Mouse (Mus musculus) forebrain, postnatal 0 days (tissue): ENCODE data around the gene Mrpl54. TPM values are rescaled to one million over a fixed set of nuclear protein-coding genes. Genes with fewer than 3 reads are reported as not detected.

ENCODE experiments used
- ATAC-seq: fragments of 200-750 bp; cut with Nextera tagmentation; 2 replicates; pipeline ENCODE4 v1.8.0; 2017; ENCODE audit warnings: mild to moderate bottlenecking, moderate library complexity
- DNase-seq: peaks from one replicate; pipeline ENCODE4 v3.0.0-alpha.2; 2015
- H3K27ac ChIP-seq: fragments of 300-500 bp; sonication (generic); 2 replicates; pipeline ENCODE4 v1.5.1; 2014; ENCODE audit warnings: low read depth, mild to moderate bottlenecking, antibody characterized with exemption, low read length, moderate library complexity, mixed read lengths
- H3K27me3 ChIP-seq: fragments of 300-500 bp; sonication (generic); 2 replicates; pipeline ENCODE4 v1.6.1; 2014; ENCODE audit warnings: mild to moderate bottlenecking, low read length, mixed read lengths; ENCODE audit not compliant: insufficient read depth
- H3K36me3 ChIP-seq: fragments of 300-500 bp; sonication (generic); 2 replicates; pipeline ENCODE4 v1.6.1; 2014; ENCODE audit warnings: mild to moderate bottlenecking, moderate library complexity; ENCODE audit not compliant: insufficient read depth
- H3K4me1 ChIP-seq: fragments of 300-500 bp; sonication (generic); 2 replicates; pipeline ENCODE4 v1.6.1; 2014; ENCODE audit warnings: antibody characterized with exemption; ENCODE audit not compliant: insufficient read depth
- H3K4me2 ChIP-seq: fragments of 300-500 bp; sonication (generic); 2 replicates; pipeline ENCODE4 v1.6.1; 2014; ENCODE audit warnings: low read depth, mild to moderate bottlenecking, moderate library complexity
- H3K4me3 ChIP-seq: fragments of 300-500 bp; sonication (generic); 2 replicates; pipeline ENCODE4 v1.5.1; 2014; ENCODE audit warnings: low read depth, low read length, mixed read lengths
- H3K9ac ChIP-seq: fragments of 300-500 bp; sonication (generic); 2 replicates; pipeline ENCODE4 v1.6.1; 2014; ENCODE audit warnings: mild to moderate bottlenecking
- H3K9me3 ChIP-seq: fragments of 300-500 bp; sonication (generic); 2 replicates; pipeline ENCODE4 v1.6.1; 2016; ENCODE audit warnings: low read length
- CTCF ChIP-seq: sonication (generic); IDR thresholded peaks from 2 replicates; pipeline ENCODE4 v1.5.1; 2016; ENCODE audit warnings: antibody characterized with exemption, control low read depth, low read depth
- WGBS: fragments of 180-500 bp; shearing (Covaris S2); extraction: QIAGEN DNeasy Blood & Tissue Kit; methylation state at CpG from one replicate; pipeline ENCODE4 v1.1.7; 2014; 5-methylcytosine and 5-hydroxymethylcytosine counted together
- polyA plus RNA-seq: library from polyadenylated mRNA; unstranded; fragments of >200 nt; fragmentation: Nextera tagmentation; extraction: Ambion mirVana; gene quantifications from 2 replicates; pipeline ENCODE4 v1.2.1, GENCODE M21; 2015
- total RNA-seq: library from RNA; depleted of rRNA; stranded (reverse); fragments of >200 nt; gene quantifications from 2 replicates; pipeline ENCODE4 v1.2.3, GENCODE M21; 2014

The Mrpl54 gene
- total and polyA plus RNA-seq, 2 experiments from 2014 or later: 94.9 to 134 TPM

DNA sequence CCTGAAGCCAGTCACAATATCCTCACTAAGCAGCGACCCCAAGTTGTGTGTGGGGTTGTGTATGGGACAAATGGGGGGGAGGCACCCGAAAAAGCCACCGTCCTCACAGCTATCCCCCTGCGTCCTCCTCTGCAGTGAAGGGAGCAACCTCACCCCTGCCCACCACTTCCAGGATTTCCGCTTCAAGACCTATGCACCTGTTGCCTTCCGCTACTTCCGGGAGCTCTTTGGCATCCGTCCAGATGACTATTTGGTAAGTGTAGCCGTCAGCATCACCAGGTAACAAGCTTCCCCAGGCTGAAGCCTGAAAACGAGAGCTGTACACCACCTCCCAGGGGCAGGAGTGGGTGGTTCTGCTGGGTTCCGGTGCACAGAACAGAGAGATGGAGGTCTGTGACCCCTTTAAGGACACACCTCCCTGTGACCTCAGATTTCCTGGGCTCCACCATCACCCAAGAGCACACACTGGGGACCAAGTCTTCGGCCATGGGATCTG, 39.5 kb upstream of the Mrpl54 start:
- Histone ChIP-seq H3K9ac (no peak overlapping the region), H3K27me3 (no peaks in the 10 kb centered on the region), H3K4me2 (no peak overlapping the region), H3K4me3 (no peak overlapping the region), H3K27ac (no peak overlapping the region), H3K9me3 (no peaks in the 10 kb centered on the region), H3K36me3 (peaks cover 61% of the 10 kb centered on the region), H3K4me1 (no peaks in the 10 kb centered on the region; the same call in 1 of the 2 replicates)
- TF ChIP-seq CTCF: no peak
- ATAC-seq (no peak), DNase-seq (no peak)
- WGBS: 92% methylated on average over 12 of the region's 12 CpGs

GRCm38 (mm10) chr10:81305663-81306062, 38.9 kb upstream of the Mrpl54 start:
- H3K27ac ChIP-seq: no peak overlapping the region
- no peaks in the 10 kb centered on the region for H3K27me3 ChIP-seq
- no peaks in the 10 kb centered on the region; the same call in 1 of the 2 replicates for H3K4me1 ChIP-seq
- H3K9ac ChIP-seq: no peak overlapping the region
- H3K4me2 ChIP-seq: no peak overlapping the region
- no peak overlapping the region for H3K4me3 ChIP-seq
- WGBS: 93% methylated on average over 14 of the region's 14 CpGs
- DNase-seq: no peak
- H3K9me3 ChIP-seq: no peaks in the 10 kb centered on the region
- H3K36me3 ChIP-seq: peaks cover 56% of the 10 kb centered on the region
- TF ChIP-seq CTCF: no peak
- ATAC-seq: no peak

- Histone ChIP-seq H3K4me2 (no peak overlapping the region), H3K27ac (no peak overlapping the region), H3K4me1 (no peaks in the 10 kb centered on the region; the same call in 1 of the 2 replicates), H3K9me3 (no peaks in the 10 kb centered on the region), H3K9ac (no peak overlapping the region), H3K4me3 (no peak overlapping the region), H3K36me3 (peaks cover 46% of the 10 kb centered on the region), H3K27me3 (no peaks in the 10 kb centered on the region)
- peak; percentile 74 for TF ChIP-seq CTCF
- DNase-seq (no peak), ATAC-seq (peak; percentile 28; the same call in 1 of the 2 replicates)
- WGBS: 29% methylated on average over 7 of the region's 9 CpGs
Measured at GRCm38 (mm10) chr10:81304597-81305238, 38.0 kb upstream of the Mrpl54 start.

DNA sequence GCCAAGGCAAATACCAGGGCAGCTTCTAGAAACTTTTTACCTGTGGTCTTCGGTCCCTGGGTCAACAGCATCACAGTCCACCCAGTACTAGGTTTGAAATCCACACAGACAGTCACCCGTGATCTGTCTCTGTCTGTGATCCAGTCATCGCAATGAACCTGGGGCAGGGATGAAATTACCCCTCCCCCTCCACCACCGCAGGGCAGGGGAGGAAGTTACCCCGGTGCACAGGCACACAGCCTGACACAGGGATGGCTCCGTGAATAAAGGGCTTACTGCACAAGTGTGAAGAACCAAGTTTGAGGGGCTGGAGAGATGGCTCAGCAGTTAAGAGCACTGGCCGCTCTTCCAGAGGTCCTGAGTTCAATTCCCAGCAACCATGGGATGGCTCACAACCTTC, 37.0 kb upstream of the Mrpl54 start:
- Histone ChIP-seq H3K4me1 (no peaks in the 10 kb centered on the region; the same call in 1 of the 2 replicates), H3K4me3 (no peak overlapping the region), H3K9me3 (no peaks in the 10 kb centered on the region), H3K9ac (0 out of 2 replicates have a peak overlapping the region, but pooled peaks have one; percentile 14), H3K27me3 (no peaks in the 10 kb centered on the region), H3K36me3 (peaks cover 37% of the 10 kb centered on the region), H3K27ac (no peak overlapping the region), H3K4me2 (no peak overlapping the region)
- no peak for DNase-seq
- no peak for ATAC-seq
- no peak for TF ChIP-seq CTCF
- 78% methylated on average over 7 of the region's 7 CpGs for WGBS

- no peak for TF ChIP-seq CTCF
- no peak for ATAC-seq
- Histone ChIP-seq H3K4me2 (peak overlapping the region; percentile 10; the same call in 1 of the 2 replicates), H3K9ac (peak overlapping the region; percentile 14; the same call in 1 of the 2 replicates), H3K27me3 (no peaks in the 10 kb centered on the region), H3K27ac (peak overlapping the region; percentile 67), H3K9me3 (no peaks in the 10 kb centered on the region), H3K4me1 (no peaks in the 10 kb centered on the region; the same call in 1 of the 2 replicates), H3K36me3 (peaks cover 32% of the 10 kb centered on the region), H3K4me3 (no peak overlapping the region)
- DNase-seq: no peak
- WGBS: 78% methylated on average over 10 of the region's 10 CpGs
Measured at GRCm38 (mm10) chr10:81303258-81303657, 36.5 kb upstream of the Mrpl54 start.

DNA sequence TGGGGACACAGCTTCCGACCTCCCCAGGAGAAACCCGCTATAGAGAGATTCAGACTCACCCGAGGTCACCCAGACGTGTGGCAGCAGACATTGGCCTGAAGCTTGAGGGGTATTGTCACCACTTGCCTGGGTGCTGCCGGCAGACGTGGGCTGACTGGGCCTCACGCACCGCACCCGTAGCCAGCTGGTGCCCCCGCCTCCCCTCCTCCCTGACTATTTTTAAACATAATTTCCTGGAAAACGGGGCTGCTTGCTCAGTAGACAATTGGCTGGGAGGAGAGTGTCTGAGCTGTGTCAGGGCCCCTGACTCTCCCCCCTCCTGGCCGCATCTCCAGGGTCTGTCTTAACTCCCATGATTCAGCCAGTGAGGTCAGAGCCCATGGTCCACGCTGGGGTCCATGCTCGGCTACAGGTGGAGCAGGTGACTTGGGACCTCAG, 36.1 kb upstream of the Mrpl54 start:
- ATAC-seq: peak; percentile 36
- H3K4me1 ChIP-seq: no peaks in the 10 kb centered on the region; the same call in 1 of the 2 replicates
- peaks cover 28% of the 10 kb centered on the region for H3K36me3 ChIP-seq
- TF ChIP-seq CTCF: no peak
- no peak for DNase-seq
- H3K4me2 ChIP-seq: peak overlapping the region; percentile 10; the same call in 1 of the 2 replicates
- H3K4me3 ChIP-seq: no peak overlapping the region
- 55% methylated on average over 14 of the region's 14 CpGs for WGBS
- H3K27ac ChIP-seq: peak overlapping the region; percentile 67
- H3K9me3 ChIP-seq: no peaks in the 10 kb centered on the region
- H3K27me3 ChIP-seq: no peaks in the 10 kb centered on the region
- no peak overlapping the region for H3K9ac ChIP-seq

- H3K4me3 ChIP-seq: no peak overlapping the region
- WGBS: 50% methylated on average over 4 of the region's 4 CpGs
- H3K4me2 ChIP-seq: no peak overlapping the region
- DNase-seq: no peak
- no peaks in the 10 kb centered on the region; the same call in 1 of the 2 replicates for H3K4me1 ChIP-seq
- no peaks in the 10 kb centered on the region for H3K27me3 ChIP-seq
- peak overlapping the region; percentile 10; the same call in 1 of the 2 replicates for H3K9ac ChIP-seq
- no peak for TF ChIP-seq CTCF
- ATAC-seq: no peak
- peaks cover 22% of the 10 kb centered on the region for H3K36me3 ChIP-seq
- H3K9me3 ChIP-seq: no peaks in the 10 kb centered on the region
- peak overlapping the region; percentile 66 for H3K27ac ChIP-seq
Measured at GRCm38 (mm10) chr10:81302288-81302687, 35.6 kb upstream of the Mrpl54 start.
